Comparison of ENCODE assay signal across 9 mouse cellular contexts in genomic region chr13:76802051-76802728, GRCm38 (mm10).
DNase-seq lines count a peak whose midpoint lies in the region; ATAC-seq and TF ChIP-seq lines count a peak whose summit lies in the region.
"Had no signal": no experiment of that assay in that cellular context is flagged by ENCODE, and none has a peak within 500 bp of the region (broad histone marks: within the 10 kb centered on the region; RNA-seq: fewer than 3 reads in every experiment).

No protein-coding gene starts in this region.

- no peak overlapping the region for H3K4me2 ChIP-seq in limb, embryonic 11.5 days (ENCODE audit: low read depth, severe bottlenecking)

- H3K4me3 ChIP-seq in cerebellum, adult 2 months (replicated peaks; ENCODE audit: insufficient read depth, low read depth, low read length), result no peak overlapping the region
- H3K4me3 ChIP-seq in limb, embryonic 11.5 days (ENCODE audit: low read depth, low read length), result no peak overlapping the region
- H3K4me3 ChIP-seq: megakaryocyte, embryonic 14.5 days had no signal

- H3K9ac ChIP-seq in limb, embryonic 11.5 days (ENCODE audit: low read length), result no peak overlapping the region

- ATAC-seq in limb, embryonic 11.5 days (ENCODE audit: insufficient number of reproducible peaks, low FRiP score, low TSS enrichment, low read depth), result peak; percentile 88; the same call in 1 of the 2 replicates

- no peaks in the 10 kb centered on the region for H3K9me3 ChIP-seq in limb, embryonic 11.5 days (ENCODE audit: control insufficient read depth, low read length)
- H3K9me3 ChIP-seq: megakaryocyte, embryonic 14.5 days had no signal

- 57% methylated on average over 3 of the region's 3 CpGs for WGBS in cerebellum, adult 2 months
- 50% methylated on average over 3 of the region's 3 CpGs for WGBS in limb, embryonic 11.5 days

- DNase-seq in cerebellum, adult 2 months, result no peak
- no peak for DNase-seq in cerebellum, postnatal 36 days
- DNase-seq in A20 (ENCODE audit: low read depth, low spot score), result peak; percentile 28
- peak; percentile 10 for DNase-seq in fibroblast of lung, adult 2 months (ENCODE audit: low read depth)
- DNase-seq in limb, embryonic 11.5 days (ENCODE audit: low spot score), result peak; percentile 55
- DNase-seq in gastrocnemius, postnatal 25 days, result no peak
- no peak for DNase-seq in adrenal gland, postnatal 4 days (ENCODE audit: low spot score in 2 of 2)
- no peak for DNase-seq in adrenal gland, postnatal 36 days

- no peaks in the 10 kb centered on the region for H3K36me3 ChIP-seq in limb, embryonic 11.5 days (ENCODE audit: control insufficient read depth, insufficient read depth, low read length)

- H3K27ac ChIP-seq in cerebellum, adult 2 months (ENCODE audit: insufficient read depth, low read length), result no peak overlapping the region
- no peak overlapping the region for H3K27ac ChIP-seq in limb, embryonic 11.5 days (replicated peaks; ENCODE audit: low read depth, low read length)

- no peak for TF ChIP-seq POLR2A in cerebellum, adult 2 months (IDR thresholded peaks at IDR 0.05; ENCODE audit: borderline replicate concordance, insufficient read depth, low read length)

- H3K4me1 ChIP-seq in cerebellum, adult 2 months (ENCODE audit: control insufficient read depth, insufficient read depth, low read length), result no peaks in the 10 kb centered on the region
- no peaks in the 10 kb centered on the region for H3K4me1 ChIP-seq in limb, embryonic 11.5 days (ENCODE audit: control insufficient read depth, insufficient read depth, low read length)
- H3K4me1 ChIP-seq: megakaryocyte, embryonic 14.5 days had no signal

- no peaks in the 10 kb centered on the region for H3K27me3 ChIP-seq in cerebellum, adult 2 months (ENCODE audit: control insufficient read depth, insufficient read depth, low read length)
- H3K27me3 ChIP-seq in limb, embryonic 11.5 days (ENCODE audit: control insufficient read depth, insufficient read depth, low read length), result no peaks in the 10 kb centered on the region
- H3K27me3 ChIP-seq: megakaryocyte, embryonic 14.5 days had no signal

- peak; percentile 7; the same call in 1 of the 2 replicates for TF ChIP-seq CTCF in cerebellum, adult 2 months (IDR thresholded peaks at IDR 0.05; ENCODE audit: borderline replicate concordance, insufficient read depth, low read depth, low read length)

Comparison
In these comparisons a context has a peak if more than half of its experiments do, and no peak if none do; other contexts are left out.
1. DNase-seq: peak in A20 (single experiment), fibroblast of lung, adult 2 months (single experiment) and limb, embryonic 11.5 days (single experiment); none in cerebellum, adult 2 months (0 of 2), cerebellum, postnatal 36 days (0 of 2), gastrocnemius, postnatal 25 days (single experiment), adrenal gland, postnatal 4 days (0 of 2) and adrenal gland, postnatal 36 days (0 of 2).